Comparison of ENCODE assay signal across 17 mouse cellular contexts in genomic region chr12:9365931-9366330, GRCm38 (mm10).
"Had no signal": no experiment of that assay in that cellular context is flagged by ENCODE, and none has a peak within 500 bp of the region (broad histone marks: within the 10 kb centered on the region; RNA-seq: fewer than 3 reads in every experiment).

No protein-coding gene starts in this region.

- ATAC-seq: liver, postnatal 0 days; midbrain, embryonic 15.5 days had no signal

- H3K27me3 ChIP-seq: lung, embryonic 15.5 days; midbrain, embryonic 12.5 days; midbrain, embryonic 15.5 days; neural tube, embryonic 12.5 days had no signal

- H3K9ac ChIP-seq: liver, postnatal 0 days; lung, embryonic 15.5 days; midbrain, embryonic 12.5 days; midbrain, embryonic 15.5 days; neural tube, embryonic 12.5 days had no signal

- H3K9me3 ChIP-seq: lung, embryonic 15.5 days; midbrain, embryonic 10.5 days; midbrain, embryonic 12.5 days; midbrain, embryonic 15.5 days; neural tube, embryonic 12.5 days had no signal

- H3K4me2 ChIP-seq: lung, embryonic 15.5 days; midbrain, embryonic 12.5 days; midbrain, embryonic 15.5 days; neural tube, embryonic 12.5 days had no signal

- DNase-seq: liver, postnatal 0 days; lung, adult 2 months; lung, postnatal 10 days; lung, postnatal 4 days; retina, postnatal 1 day; right cerebral cortex, adult 18-20 months; right cerebral cortex, postnatal 25 days; right cerebral cortex, postnatal 4 days; spleen, adult 18-20 months; thymus, adult 18-20 months; thymus, postnatal 14 days; thymus, postnatal 36 days had no signal

- H3K4me1 ChIP-seq: lung, embryonic 15.5 days; midbrain, embryonic 10.5 days; midbrain, embryonic 12.5 days; midbrain, embryonic 15.5 days; neural tube, embryonic 12.5 days had no signal

- H3K36me3 ChIP-seq: lung, embryonic 15.5 days; midbrain, embryonic 10.5 days; midbrain, embryonic 12.5 days; midbrain, embryonic 15.5 days; neural tube, embryonic 12.5 days had no signal

- H3K27ac ChIP-seq: lung, embryonic 15.5 days; midbrain, embryonic 10.5 days; midbrain, embryonic 12.5 days; midbrain, embryonic 15.5 days; neural tube, embryonic 12.5 days had no signal

- H3K4me3 ChIP-seq: lung, embryonic 15.5 days; midbrain, embryonic 10.5 days; midbrain, embryonic 12.5 days; midbrain, embryonic 15.5 days; neural tube, embryonic 12.5 days had no signal
